Mouse (Mus musculus): ENCODE measurements at regions not wholly inside any gene's neighbourhood (a gene's known extent, or its start where the extent isn't known, plus 50 kb on each side); places are given as distances from the start of the nearest gene placed in this dataset.

DNA sequence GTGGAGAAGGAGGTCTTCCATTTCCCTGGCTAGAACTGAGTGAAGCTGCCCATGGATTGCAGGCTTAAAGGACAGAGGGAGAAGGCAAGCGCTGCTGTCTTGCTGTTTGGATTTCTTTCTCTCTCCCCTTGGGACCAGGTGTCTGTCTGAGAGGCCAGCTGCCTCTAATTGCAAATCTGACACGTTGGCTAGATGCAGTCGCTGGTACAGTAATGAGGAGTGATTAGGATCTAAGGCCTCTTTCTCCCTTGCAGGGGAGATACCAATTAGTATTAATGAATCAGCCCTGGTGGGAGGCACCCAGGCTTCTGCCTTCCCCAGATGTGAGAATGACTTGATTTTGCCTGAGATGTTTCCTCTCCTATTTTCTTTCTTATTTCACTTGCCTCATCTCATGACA, 100.1 kb upstream of the Lyplal1 start:
- Histone ChIP-seq H3K27me3 (ENCODE audit: control insufficient read depth, insufficient read depth, low read depth, low read length) (no peaks in the 10 kb centered on the region), H3K4me2 (ENCODE audit: low read depth, low read length) (no peak overlapping the region), H3K4me1 (ENCODE audit: control insufficient read depth, low read depth, low read length) (no peaks in the 10 kb centered on the region), H3K27ac (ENCODE audit: low read length) (no peak overlapping the region), H3K36me3 (ENCODE audit: control insufficient read depth, insufficient read depth) (no peaks in the 10 kb centered on the region), H3K4me3 (ENCODE audit: low read depth, low read length) (no peak overlapping the region), H3K9me3 (replicated peaks; ENCODE audit: control insufficient read depth, low read length) (no peaks in the 10 kb centered on the region), H3K9ac (ENCODE audit: low read depth, low read length) (no peak overlapping the region)
- WGBS (ENCODE audit: insufficient replicate concordance), result 21% methylated on average over 3 of the region's 3 CpGs
- ATAC-seq (ENCODE audit: low read depth), result no peak

DNA sequence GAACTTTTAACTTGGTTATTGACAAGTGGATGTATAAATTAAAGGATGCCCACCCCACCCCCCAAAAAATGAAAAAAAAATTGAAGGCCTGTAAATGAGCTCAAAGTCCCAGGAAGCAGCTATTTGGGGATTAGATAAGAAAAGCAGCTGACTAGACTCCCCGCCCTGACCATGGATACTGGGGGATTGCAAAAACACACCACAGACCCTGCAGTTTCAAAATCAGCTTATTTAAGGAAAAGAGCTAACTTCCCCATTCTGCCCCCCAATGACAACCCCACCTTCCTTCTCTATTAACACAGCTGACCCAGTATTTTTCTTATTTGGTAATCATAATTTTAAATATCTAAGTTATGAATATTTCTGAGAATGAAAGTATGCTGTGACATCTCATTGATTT, 87.0 kb upstream of the Lyplal1 start:
- Histone ChIP-seq H3K9ac (ENCODE audit: low read depth, low read length) (no peak overlapping the region), H3K4me1 (ENCODE audit: control insufficient read depth, low read depth, low read length) (no peaks in the 10 kb centered on the region), H3K27ac (ENCODE audit: low read length) (no peak overlapping the region), H3K4me3 (ENCODE audit: low read depth, low read length) (no peak overlapping the region), H3K36me3 (ENCODE audit: control insufficient read depth, insufficient read depth) (no peaks in the 10 kb centered on the region), H3K9me3 (replicated peaks; ENCODE audit: control insufficient read depth, low read length) (no peaks in the 10 kb centered on the region), H3K27me3 (ENCODE audit: control insufficient read depth, insufficient read depth, low read depth, low read length) (no peaks in the 10 kb centered on the region), H3K4me2 (ENCODE audit: low read depth, low read length) (no peak overlapping the region)
- WGBS (ENCODE audit: insufficient replicate concordance), result 14% methylated on average over 1 of the region's 1 CpGs
- no peak for ATAC-seq (ENCODE audit: low read depth)

DNA sequence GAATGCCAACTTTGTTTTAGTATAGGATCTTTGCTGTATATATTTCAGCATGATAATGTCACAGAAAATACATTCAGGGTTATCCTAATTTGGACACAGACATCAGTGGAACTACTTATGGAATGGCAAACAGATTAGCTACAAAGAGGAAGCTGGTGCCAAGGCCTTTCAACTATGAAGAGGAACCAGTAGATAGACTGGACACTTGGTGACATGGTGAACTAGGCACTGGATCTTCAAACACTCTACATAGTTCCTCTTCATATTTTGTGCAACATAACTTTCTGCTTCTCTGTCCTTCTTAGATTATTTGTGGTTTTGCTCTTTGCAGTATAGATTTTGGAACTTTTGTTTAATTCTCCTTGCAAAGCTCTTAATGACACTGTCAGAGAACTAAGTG, 85.4 kb upstream of the Lyplal1 start:
- H3K27me3 ChIP-seq (ENCODE audit: control insufficient read depth, insufficient read depth, low read depth, low read length), result no peaks in the 10 kb centered on the region
- no peaks in the 10 kb centered on the region for H3K4me1 ChIP-seq (ENCODE audit: control insufficient read depth, low read depth, low read length)
- no peaks in the 10 kb centered on the region for H3K9me3 ChIP-seq (replicated peaks; ENCODE audit: control insufficient read depth, low read length)
- no peak overlapping the region for H3K4me2 ChIP-seq (ENCODE audit: low read depth, low read length)
- no peak overlapping the region for H3K9ac ChIP-seq (ENCODE audit: low read depth, low read length)
- H3K4me3 ChIP-seq (ENCODE audit: low read depth, low read length), result no peak overlapping the region
- no peak overlapping the region for H3K27ac ChIP-seq (ENCODE audit: low read length)
- no peak for ATAC-seq (ENCODE audit: low read depth)
- no peaks in the 10 kb centered on the region for H3K36me3 ChIP-seq (ENCODE audit: control insufficient read depth, insufficient read depth)

DNA sequence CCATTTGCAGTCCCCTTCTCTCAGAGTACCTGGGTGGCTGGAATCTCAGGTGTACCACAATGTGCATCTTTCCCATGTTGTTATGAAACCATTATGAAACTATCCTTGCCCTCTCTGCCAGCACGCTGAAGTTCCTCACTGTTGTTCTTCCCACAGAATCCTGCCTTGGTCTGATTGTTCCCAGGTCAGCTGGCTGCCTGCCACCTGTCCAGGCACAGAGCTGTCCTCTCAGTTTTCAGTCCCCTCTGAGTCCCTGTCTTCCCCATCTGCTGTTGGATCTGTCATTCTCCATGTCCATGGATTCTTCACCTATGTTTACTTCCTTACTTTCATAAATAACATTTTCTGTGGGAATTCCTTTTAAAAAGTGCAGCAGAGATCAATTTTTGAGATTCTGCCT, 81.3 kb upstream of the Lyplal1 start:
- H3K4me1 ChIP-seq (ENCODE audit: control insufficient read depth, low read depth, low read length), result no peaks in the 10 kb centered on the region
- H3K4me3 ChIP-seq (ENCODE audit: low read depth, low read length), result no peak overlapping the region
- H3K27me3 ChIP-seq (ENCODE audit: control insufficient read depth, insufficient read depth, low read depth, low read length), result no peaks in the 10 kb centered on the region
- ATAC-seq (ENCODE audit: low read depth), result no peak
- no peaks in the 10 kb centered on the region for H3K9me3 ChIP-seq (replicated peaks; ENCODE audit: control insufficient read depth, low read length)
- WGBS (ENCODE audit: insufficient replicate concordance), result 58% methylated on average over 1 of the region's 1 CpGs
- H3K9ac ChIP-seq (ENCODE audit: low read depth, low read length), result no peak overlapping the region
- H3K27ac ChIP-seq (ENCODE audit: low read length), result no peak overlapping the region
- H3K36me3 ChIP-seq (ENCODE audit: control insufficient read depth, insufficient read depth), result no peaks in the 10 kb centered on the region
- no peak overlapping the region for H3K4me2 ChIP-seq (ENCODE audit: low read depth, low read length)

DNA sequence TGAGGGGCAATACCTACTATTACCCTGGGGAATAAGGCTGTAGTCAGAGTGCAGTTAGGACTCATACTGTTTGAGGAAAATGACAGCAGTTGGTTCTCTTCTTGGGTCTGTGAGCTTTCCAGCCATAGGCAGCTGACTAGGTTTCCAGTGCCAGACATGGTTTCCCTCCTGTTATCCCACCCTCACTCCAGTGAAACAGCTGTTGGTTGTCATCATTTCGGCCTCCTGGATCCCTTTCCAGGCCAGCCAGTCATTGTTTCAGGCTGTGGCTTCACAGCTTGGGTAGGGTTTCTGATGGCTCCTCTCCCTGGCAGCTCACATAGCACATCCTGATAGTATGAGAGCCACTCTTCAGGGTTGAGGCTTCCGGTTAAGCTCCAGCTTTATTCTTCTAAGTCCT, 79.9 kb upstream of the Lyplal1 start:
- no peak overlapping the region for H3K4me2 ChIP-seq (ENCODE audit: low read depth, low read length)
- H3K4me1 ChIP-seq (ENCODE audit: control insufficient read depth, low read depth, low read length), result no peaks in the 10 kb centered on the region
- no peak overlapping the region for H3K4me3 ChIP-seq (ENCODE audit: low read depth, low read length)
- WGBS (ENCODE audit: insufficient replicate concordance), result 51% methylated on average over 2 of the region's 2 CpGs
- H3K9ac ChIP-seq (ENCODE audit: low read depth, low read length), result no peak overlapping the region
- no peak for ATAC-seq (ENCODE audit: low read depth)
- H3K27ac ChIP-seq (ENCODE audit: low read length), result no peak overlapping the region
- no peaks in the 10 kb centered on the region for H3K9me3 ChIP-seq (replicated peaks; ENCODE audit: control insufficient read depth, low read length)
- no peaks in the 10 kb centered on the region for H3K27me3 ChIP-seq (ENCODE audit: control insufficient read depth, insufficient read depth, low read depth, low read length)
- no peaks in the 10 kb centered on the region for H3K36me3 ChIP-seq (ENCODE audit: control insufficient read depth, insufficient read depth)

DNA sequence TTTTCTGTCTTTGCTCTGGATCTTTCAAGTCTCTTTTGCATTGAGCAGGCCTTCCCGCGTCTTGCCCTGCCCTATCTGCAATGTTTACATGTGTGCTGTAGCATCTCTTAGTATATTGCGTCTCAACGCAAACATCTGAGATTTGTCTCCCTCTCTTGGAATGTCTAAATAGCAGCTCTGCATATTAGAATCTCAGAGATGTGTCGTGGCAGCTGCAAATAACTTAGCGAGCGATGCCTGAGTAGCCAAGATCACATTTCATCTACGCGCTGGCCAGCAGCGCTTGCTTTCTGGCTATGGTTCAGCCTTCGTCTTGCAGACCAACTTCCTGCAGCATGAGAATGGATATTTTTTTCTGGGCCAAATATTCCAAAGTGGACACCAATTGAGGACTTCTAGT, 72.3 kb upstream of the Lyplal1 start:
- no peaks in the 10 kb centered on the region for H3K9me3 ChIP-seq (replicated peaks; ENCODE audit: control insufficient read depth, low read length)
- no peaks in the 10 kb centered on the region for H3K4me1 ChIP-seq (ENCODE audit: control insufficient read depth, low read depth, low read length)
- no peak overlapping the region for H3K9ac ChIP-seq (ENCODE audit: low read depth, low read length)
- WGBS (ENCODE audit: insufficient replicate concordance), result 78% methylated on average over 11 of the region's 11 CpGs
- no peak overlapping the region for H3K27ac ChIP-seq (ENCODE audit: low read length)
- no peaks in the 10 kb centered on the region for H3K36me3 ChIP-seq (ENCODE audit: control insufficient read depth, insufficient read depth)
- no peak overlapping the region for H3K4me2 ChIP-seq (ENCODE audit: low read depth, low read length)
- H3K4me3 ChIP-seq (ENCODE audit: low read depth, low read length), result no peak overlapping the region
- H3K27me3 ChIP-seq (ENCODE audit: control insufficient read depth, insufficient read depth, low read depth, low read length), result no peaks in the 10 kb centered on the region
- ATAC-seq (ENCODE audit: low read depth), result no peak

DNA sequence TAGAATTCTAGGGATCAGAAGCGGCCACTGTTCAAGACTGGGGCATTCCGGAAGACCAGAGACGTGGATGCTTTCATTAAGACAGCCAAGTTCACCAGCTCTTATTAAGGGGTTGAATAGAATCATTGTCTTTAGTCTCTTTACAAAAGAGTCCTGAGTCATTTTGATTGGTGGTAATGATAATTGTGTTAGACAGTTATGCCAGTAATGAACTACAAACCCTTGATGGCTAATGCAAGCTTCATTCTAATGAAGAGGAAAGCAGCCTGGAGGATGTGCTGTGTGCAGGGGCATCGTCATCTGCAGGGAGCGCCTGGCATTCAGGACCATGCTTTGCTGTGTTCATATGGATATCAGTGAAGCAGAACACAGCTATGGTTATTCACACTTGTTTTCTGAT, 70.3 kb upstream of the Lyplal1 start:
- H3K4me1 ChIP-seq (ENCODE audit: control insufficient read depth, low read depth, low read length), result no peaks in the 10 kb centered on the region
- H3K27ac ChIP-seq (ENCODE audit: low read length), result no peak overlapping the region
- WGBS (ENCODE audit: insufficient replicate concordance), result 70% methylated on average over 5 of the region's 5 CpGs
- no peaks in the 10 kb centered on the region for H3K36me3 ChIP-seq (ENCODE audit: control insufficient read depth, insufficient read depth)
- no peaks in the 10 kb centered on the region for H3K27me3 ChIP-seq (ENCODE audit: control insufficient read depth, insufficient read depth, low read depth, low read length)
- H3K9me3 ChIP-seq (replicated peaks; ENCODE audit: control insufficient read depth, low read length), result no peaks in the 10 kb centered on the region
- H3K4me2 ChIP-seq (ENCODE audit: low read depth, low read length), result no peak overlapping the region
- ATAC-seq (ENCODE audit: low read depth), result no peak
- H3K4me3 ChIP-seq (ENCODE audit: low read depth, low read length), result no peak overlapping the region
- no peak overlapping the region for H3K9ac ChIP-seq (ENCODE audit: low read depth, low read length)

DNA sequence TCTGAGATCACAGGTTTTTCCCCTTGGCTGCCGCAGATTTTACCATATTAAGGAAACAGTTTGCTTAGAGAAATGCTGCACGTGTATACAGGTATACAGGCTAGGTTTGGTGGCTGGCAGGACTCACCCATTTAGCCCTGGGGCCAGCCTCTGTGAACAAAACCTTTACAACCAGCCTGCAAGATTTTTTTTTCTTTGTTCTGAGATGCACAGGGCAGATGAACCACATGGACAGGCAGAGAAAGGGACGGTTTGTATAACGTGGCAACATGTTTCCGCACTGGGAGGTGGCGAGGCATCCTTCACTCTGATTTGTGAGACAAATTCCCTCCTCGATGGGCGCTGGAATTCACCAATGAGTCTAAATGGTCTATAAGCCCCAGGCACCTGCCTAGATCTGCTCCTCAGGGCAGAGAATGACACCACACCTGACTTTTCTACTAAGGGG, 66.1 kb upstream of the Lyplal1 start:
- no peak for ATAC-seq (ENCODE audit: low read depth)
- no peak overlapping the region for H3K9ac ChIP-seq (ENCODE audit: low read depth, low read length)
- H3K4me3 ChIP-seq (ENCODE audit: low read depth, low read length), result no peak overlapping the region
- WGBS (ENCODE audit: insufficient replicate concordance), result 59% methylated on average over 8 of the region's 8 CpGs
- no peak overlapping the region for H3K27ac ChIP-seq (ENCODE audit: low read length)
- H3K27me3 ChIP-seq (ENCODE audit: control insufficient read depth, insufficient read depth, low read depth, low read length), result no peaks in the 10 kb centered on the region
- no peaks in the 10 kb centered on the region for H3K36me3 ChIP-seq (ENCODE audit: control insufficient read depth, insufficient read depth)
- H3K9me3 ChIP-seq (replicated peaks; ENCODE audit: control insufficient read depth, low read length), result no peaks in the 10 kb centered on the region
- H3K4me1 ChIP-seq (ENCODE audit: control insufficient read depth, low read depth, low read length), result no peaks in the 10 kb centered on the region
- H3K4me2 ChIP-seq (ENCODE audit: low read depth, low read length), result no peak overlapping the region

DNA sequence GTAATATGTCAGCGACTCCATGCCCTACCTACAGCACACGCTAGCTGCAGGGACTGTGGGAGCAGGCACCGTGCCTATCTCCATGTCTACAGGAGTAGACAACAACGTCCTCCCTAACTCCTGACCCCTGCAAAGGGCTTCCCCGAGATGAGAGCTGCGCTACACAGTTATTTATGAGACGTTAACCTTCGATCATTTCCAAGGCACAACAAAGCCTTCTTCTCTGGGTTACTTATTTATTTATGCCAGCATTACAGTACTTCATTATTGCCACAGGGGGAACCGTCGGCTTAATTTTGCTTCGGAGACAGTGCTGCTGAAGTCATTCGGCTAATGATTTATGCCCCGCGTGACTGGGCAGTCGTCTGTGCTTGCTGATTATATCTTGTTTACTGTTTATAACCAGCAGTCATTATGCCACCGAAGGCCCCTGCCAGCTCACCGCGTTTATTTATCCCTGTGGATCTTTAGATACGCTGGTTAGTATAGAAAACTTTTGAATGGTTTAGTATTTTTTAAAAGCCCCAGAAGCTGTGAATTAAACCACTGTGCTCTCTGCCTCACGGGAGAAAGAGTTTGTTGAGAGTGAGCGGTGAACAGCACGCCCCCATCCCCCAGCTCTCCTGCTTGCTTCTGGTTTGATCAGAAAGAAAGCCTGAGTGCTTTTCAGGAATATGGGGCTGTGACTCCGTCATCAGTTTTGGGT, 65.5 kb upstream of the Lyplal1 start:
- Histone ChIP-seq H3K4me3 (ENCODE audit: low read depth, low read length) (0 out of 2 replicates have a peak overlapping the region, but pooled peaks have one; percentile 11), H3K9me3 (replicated peaks; ENCODE audit: control insufficient read depth, low read length) (no peaks in the 10 kb centered on the region), H3K27ac (ENCODE audit: low read length) (no peak overlapping the region), H3K27me3 (ENCODE audit: control insufficient read depth, insufficient read depth, low read depth, low read length) (no peaks in the 10 kb centered on the region), H3K9ac (ENCODE audit: low read depth, low read length) (no peak overlapping the region), H3K36me3 (ENCODE audit: control insufficient read depth, insufficient read depth) (no peaks in the 10 kb centered on the region), H3K4me1 (ENCODE audit: control insufficient read depth, low read depth, low read length) (no peaks in the 10 kb centered on the region), H3K4me2 (ENCODE audit: low read depth, low read length) (peak overlapping the region; percentile 47)
- ATAC-seq (ENCODE audit: low read depth), result no peak
- 23% methylated on average over 23 of the region's 23 CpGs for WGBS (ENCODE audit: insufficient replicate concordance)

Measured in liver, embryonic 16.5 days (tissue).